Mouse (Mus musculus): ENCODE results near the gene Tk1. TPM values are rescaled to one million over a fixed set of nuclear protein-coding genes. Genes with fewer than 3 reads are reported as not detected.
A peak's percentile ranks its signal among the peaks of the same experiment; 100 is the strongest.

The Tk1 gene
- polyA plus RNA-seq, 1 experiment from 2014 or later, result 15.3 TPM

- Histone ChIP-seq H3K27me3 (replicated peaks) (peaks cover 21% of the 10 kb centered on the region), H3K4me1 (peaks cover 20% of the 10 kb centered on the region), H3K4me3 (no peak overlapping the region), H3K36me3 (replicated peaks) (no peaks in the 10 kb centered on the region), H3K27ac (no peak overlapping the region), H3K9ac (no peak overlapping the region), H3K4me2 (no peak overlapping the region), H3K9me3 (no peaks in the 10 kb centered on the region)
- ATAC-seq (replicated peaks), result no peak
- 90% methylated on average over 5 of the region's 5 CpGs for WGBS
These were observed 12.0 kb downstream of the Tk1 start for GRCm38 (mm10) chr11:117813867-117814266.

DNA sequence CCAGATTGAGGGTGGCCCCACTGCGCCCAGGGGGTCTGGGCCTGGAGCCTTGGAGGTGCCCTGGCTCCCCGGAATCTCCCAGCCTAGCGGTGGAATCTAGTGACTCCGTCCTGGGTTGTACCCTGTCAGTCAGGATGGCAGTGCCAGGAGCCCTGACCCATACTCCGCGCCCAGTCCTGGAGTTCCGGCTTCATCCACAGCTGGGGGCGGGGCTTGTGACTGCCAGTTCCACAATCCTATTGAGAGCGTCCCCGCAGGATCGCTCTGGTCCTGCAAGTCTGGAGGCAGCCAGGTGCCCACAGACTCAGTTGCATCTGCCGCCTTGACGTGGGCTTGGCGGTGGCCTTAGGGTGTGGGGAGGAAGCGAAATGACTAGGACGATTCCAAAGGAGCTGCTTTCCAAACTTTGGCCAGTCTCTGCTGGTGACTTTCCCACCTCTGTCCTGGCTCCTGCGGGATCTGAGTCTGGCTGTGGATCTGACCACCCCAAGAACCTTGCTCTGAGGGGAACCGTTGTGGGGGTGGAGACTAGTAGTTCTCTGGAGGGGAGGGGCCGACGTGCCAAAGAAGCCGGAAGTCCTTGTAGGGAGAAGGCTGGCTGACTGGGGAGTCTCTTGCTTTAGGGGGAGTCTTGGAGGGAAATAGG is 15.4 kb downstream of the Tk1 start:
- H3K36me3 ChIP-seq (replicated peaks), result no peaks in the 10 kb centered on the region
- peaks cover 21% of the 10 kb centered on the region for H3K27me3 ChIP-seq (replicated peaks)
- H3K4me3 ChIP-seq, result peak overlapping the region; percentile 54
- H3K9me3 ChIP-seq, result no peaks in the 10 kb centered on the region
- ATAC-seq (replicated peaks), result peak; percentile 78; the same call in 1 of the 2 replicates
- no peak overlapping the region for H3K27ac ChIP-seq
- peaks cover 20% of the 10 kb centered on the region for H3K4me1 ChIP-seq
- WGBS, result 2% methylated on average over 21 of the region's 21 CpGs
- H3K4me2 ChIP-seq, result peak overlapping the region; percentile 96
- H3K9ac ChIP-seq, result peak overlapping the region; percentile 50; the same call in 1 of the 2 replicates

GRCm38 (mm10) chr11:117809407-117810311 is 16.2 kb downstream of the Tk1 start, which contains the start of the genes Gm20708 and Syngr2:
Gm20708 (plus strand) TSS chr11:117809668.
Syngr2 (plus strand) TSS chr11:117809668.
- no peak within 1 kb of the TSS for H3K27ac ChIP-seq
- H3K9me3 ChIP-seq, result no peaks in the 10 kb centered on the region
- no peaks in the 10 kb centered on the region for H3K36me3 ChIP-seq (replicated peaks)
- peak within 1 kb of the TSS; percentile 54 for H3K4me3 ChIP-seq
- WGBS, result under 1% methylated on average over 60 of the region's 75 CpGs
- H3K9ac ChIP-seq, result peak within 1 kb of the TSS; percentile 50
- H3K27me3 ChIP-seq (replicated peaks), result peaks cover 21% of the 10 kb centered on the region
- ATAC-seq (replicated peaks), result peak; percentile 46; the same call in 1 of the 2 replicates
- H3K4me2 ChIP-seq, result peak within 1 kb of the TSS; percentile 96
- H3K4me1 ChIP-seq, result peaks cover 20% of the 10 kb centered on the region

DNA sequence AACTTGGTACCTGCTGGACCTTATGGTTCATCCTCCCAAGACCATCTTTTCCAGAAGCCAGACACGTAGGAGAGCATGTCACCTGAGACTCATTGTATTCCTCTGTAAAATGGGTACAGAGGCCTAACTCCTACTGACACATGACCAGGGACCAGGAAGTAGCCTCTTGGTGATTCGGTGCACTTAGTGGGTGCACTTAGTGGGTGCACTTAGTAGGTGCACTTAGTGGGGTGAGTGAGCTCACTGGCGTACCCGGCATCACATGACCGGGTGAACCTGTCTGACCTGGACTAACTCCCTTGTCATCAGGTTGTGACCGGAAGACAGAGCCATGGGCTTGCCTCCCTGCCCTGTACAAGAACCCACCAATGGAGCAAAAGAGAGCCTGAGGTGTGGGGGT is 19.1 kb downstream of the Tk1 start:
- H3K27ac ChIP-seq, result no peak overlapping the region
- H3K4me2 ChIP-seq, result no peak overlapping the region
- no peaks in the 10 kb centered on the region for H3K36me3 ChIP-seq (replicated peaks)
- no peaks in the 10 kb centered on the region for H3K9me3 ChIP-seq
- no peak for ATAC-seq (replicated peaks)
- no peak overlapping the region for H3K9ac ChIP-seq
- no peak overlapping the region for H3K4me3 ChIP-seq
- H3K4me1 ChIP-seq, result peaks cover 20% of the 10 kb centered on the region
- H3K27me3 ChIP-seq (replicated peaks), result peaks cover 21% of the 10 kb centered on the region
- WGBS, result 94% methylated on average over 6 of the region's 6 CpGs

DNA sequence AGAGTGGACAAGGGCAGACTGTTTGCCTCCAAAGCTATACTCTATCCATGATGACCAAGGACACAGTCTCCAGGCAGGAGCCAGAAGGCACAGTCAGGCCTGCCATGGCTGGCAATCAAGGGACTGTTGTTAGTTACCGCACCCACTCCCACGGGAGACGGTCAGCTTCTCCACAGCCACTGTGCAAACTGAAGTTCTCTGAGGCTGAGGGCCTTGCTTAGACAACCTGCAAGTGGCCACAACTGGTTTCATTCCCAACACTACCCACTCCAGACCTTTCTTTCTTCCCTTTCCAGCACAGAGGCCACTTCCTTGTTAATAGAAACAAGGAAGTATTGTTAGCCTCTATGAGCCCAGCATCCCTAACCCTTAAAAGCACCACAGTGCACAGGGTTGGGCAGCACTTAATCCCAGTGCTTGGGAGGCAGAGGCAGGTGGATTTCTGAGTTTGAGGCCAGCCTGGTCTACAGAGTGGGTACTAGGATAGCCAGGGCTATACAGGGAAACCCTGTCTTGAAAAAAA is 22.7 kb downstream of the Tk1 start:
- Histone ChIP-seq H3K27me3 (replicated peaks) (no peaks in the 10 kb centered on the region), H3K9me3 (no peaks in the 10 kb centered on the region), H3K9ac (no peak overlapping the region), H3K27ac (no peak overlapping the region), H3K4me3 (no peak overlapping the region), H3K4me2 (no peak overlapping the region), H3K4me1 (no peaks in the 10 kb centered on the region), H3K36me3 (replicated peaks) (no peaks in the 10 kb centered on the region)
- 92% methylated on average over 3 of the region's 3 CpGs for WGBS
- no peak for ATAC-seq (replicated peaks)

DNA sequence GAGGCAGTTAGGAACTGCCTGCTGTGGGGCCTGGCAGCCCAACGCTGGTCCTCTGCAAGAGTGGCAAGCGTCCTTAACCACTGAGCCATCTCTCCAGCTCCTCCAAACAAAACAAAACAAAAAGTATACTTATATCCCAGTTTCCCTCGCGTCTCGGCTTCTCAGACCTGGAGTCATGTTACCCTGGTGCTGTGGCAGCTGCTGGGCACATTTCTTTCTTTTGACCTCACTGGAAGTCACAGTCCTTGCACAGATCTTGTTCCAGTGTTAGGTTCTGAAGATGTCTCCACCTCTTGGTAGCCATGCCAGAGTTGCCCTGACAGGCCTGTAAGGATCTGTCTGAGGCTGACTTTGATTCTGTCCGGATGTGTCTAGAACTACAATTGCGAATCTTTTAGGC is 24.2 kb downstream of the Tk1 start:
- Histone ChIP-seq H3K4me3 (no peak overlapping the region), H3K9me3 (no peaks in the 10 kb centered on the region), H3K27ac (no peak overlapping the region), H3K4me1 (no peaks in the 10 kb centered on the region), H3K9ac (no peak overlapping the region), H3K27me3 (replicated peaks) (no peaks in the 10 kb centered on the region), H3K4me2 (no peak overlapping the region), H3K36me3 (replicated peaks) (no peaks in the 10 kb centered on the region)
- 82% methylated on average over 7 of the region's 7 CpGs for WGBS
- no peak for ATAC-seq (replicated peaks)

GRCm38 (mm10) chr11:117800038-117800437 is 25.9 kb downstream of the Tk1 start:
- Histone ChIP-seq H3K36me3 (replicated peaks) (no peaks in the 10 kb centered on the region), H3K27me3 (replicated peaks) (no peaks in the 10 kb centered on the region), H3K27ac (no peak overlapping the region), H3K4me3 (no peak overlapping the region), H3K9me3 (no peaks in the 10 kb centered on the region), H3K4me2 (no peak overlapping the region), H3K9ac (no peak overlapping the region), H3K4me1 (no peaks in the 10 kb centered on the region)
- ATAC-seq (replicated peaks), result no peak
- WGBS, result 88% methylated on average over 7 of the region's 7 CpGs

DNA sequence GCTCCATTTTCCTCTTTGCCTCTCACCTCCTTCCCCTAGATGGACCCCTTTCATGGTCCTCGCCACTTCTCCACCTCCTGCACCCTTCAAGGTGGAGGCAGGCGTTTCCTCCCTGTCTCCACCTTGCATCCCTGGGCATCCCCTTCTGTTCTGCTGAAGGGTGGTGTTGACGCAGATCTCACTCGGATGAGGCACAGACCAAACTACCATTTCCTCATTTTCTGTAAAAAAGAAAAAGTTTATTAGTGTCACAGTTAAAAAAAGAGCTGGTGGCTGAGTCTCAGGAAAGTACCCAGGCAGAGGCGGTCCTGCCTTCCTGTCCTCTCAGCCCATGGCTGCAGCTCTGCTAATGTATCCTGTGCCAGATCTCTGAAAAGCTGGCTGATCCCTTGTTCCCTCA is 26.7 kb downstream of the Tk1 start:
- H3K4me2 ChIP-seq, result no peak overlapping the region
- ATAC-seq (replicated peaks), result no peak
- no peaks in the 10 kb centered on the region for H3K27me3 ChIP-seq (replicated peaks)
- no peaks in the 10 kb centered on the region for H3K4me1 ChIP-seq
- 71% methylated on average over 5 of the region's 5 CpGs for WGBS
- H3K4me3 ChIP-seq, result no peak overlapping the region
- H3K9me3 ChIP-seq, result no peaks in the 10 kb centered on the region
- no peak overlapping the region for H3K9ac ChIP-seq
- no peaks in the 10 kb centered on the region for H3K36me3 ChIP-seq (replicated peaks)
- H3K27ac ChIP-seq, result no peak overlapping the region

DNA sequence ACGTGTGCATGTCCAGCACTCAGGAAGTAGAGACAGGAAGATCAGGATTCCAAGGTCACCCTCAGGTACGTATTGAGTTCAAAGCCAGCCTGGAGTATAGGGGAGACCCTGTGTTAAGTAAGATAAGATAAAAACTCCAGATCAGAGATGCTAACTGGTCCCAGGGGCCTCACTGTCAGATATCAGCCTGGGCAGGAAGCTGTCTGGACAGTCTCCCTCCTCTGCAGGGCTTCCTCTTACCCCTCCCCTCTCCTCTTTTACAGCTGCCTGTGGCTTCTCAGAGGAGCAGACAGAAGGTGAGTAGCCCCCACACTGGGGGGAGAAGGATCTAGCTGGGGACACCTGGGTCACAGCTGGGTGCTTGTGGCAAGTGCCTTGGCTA is 27.7 kb downstream of the Tk1 start:
- no peaks in the 10 kb centered on the region for H3K4me1 ChIP-seq
- no peak overlapping the region for H3K9ac ChIP-seq
- H3K4me3 ChIP-seq, result no peak overlapping the region
- H3K4me2 ChIP-seq, result no peak overlapping the region
- H3K27me3 ChIP-seq (replicated peaks), result no peaks in the 10 kb centered on the region
- no peaks in the 10 kb centered on the region for H3K36me3 ChIP-seq (replicated peaks)
- 45% methylated on average over 2 of the region's 2 CpGs for WGBS
- H3K27ac ChIP-seq, result no peak overlapping the region
- H3K9me3 ChIP-seq, result no peaks in the 10 kb centered on the region
- no peak for ATAC-seq (replicated peaks)

GRCm38 (mm10) chr11:117797511-117798159 is 28.3 kb downstream of the Tk1 start, which contains the start of gene 6030468B19Rik:
6030468B19Rik (plus strand) TSS chr11:117797660.
- no peak within 1 kb of the TSS for H3K4me3 ChIP-seq
- H3K27ac ChIP-seq, result no peak within 1 kb of the TSS
- H3K4me2 ChIP-seq, result no peak within 1 kb of the TSS
- no peak within 1 kb of the TSS for H3K9ac ChIP-seq
- no peak for ATAC-seq (replicated peaks)
- no peaks in the 10 kb centered on the region for H3K27me3 ChIP-seq (replicated peaks)
- H3K36me3 ChIP-seq (replicated peaks), result no peaks in the 10 kb centered on the region
- no peaks in the 10 kb centered on the region for H3K9me3 ChIP-seq
- WGBS, result 61% methylated on average over 9 of the region's 9 CpGs
- H3K4me1 ChIP-seq, result no peaks in the 10 kb centered on the region

DNA sequence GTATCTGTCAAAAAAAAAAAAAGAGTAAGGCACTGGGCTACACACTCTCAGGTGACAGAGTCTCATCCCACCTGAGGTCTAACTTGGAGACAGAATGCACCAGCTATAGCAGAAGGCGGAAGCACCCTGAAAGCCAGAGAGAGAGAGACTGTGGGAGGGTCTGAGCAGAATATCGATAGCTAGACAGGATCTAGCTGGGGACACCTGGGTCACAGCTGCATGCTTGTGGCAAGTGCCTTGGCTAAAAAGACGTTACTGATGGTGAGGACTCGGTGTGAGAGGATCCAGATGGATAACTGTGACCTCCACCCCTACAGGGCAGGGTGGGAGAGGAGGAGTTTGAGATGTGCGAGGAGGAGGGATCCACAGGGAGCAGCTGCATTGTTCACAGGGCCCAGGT is 28.9 kb downstream of the Tk1 start:
- ATAC-seq (replicated peaks), result no peak
- Histone ChIP-seq H3K4me1 (no peaks in the 10 kb centered on the region), H3K4me3 (no peak overlapping the region), H3K36me3 (replicated peaks) (no peaks in the 10 kb centered on the region), H3K4me2 (no peak overlapping the region), H3K9me3 (no peaks in the 10 kb centered on the region), H3K27me3 (replicated peaks) (peaks cover 5% of the 10 kb centered on the region; the same call in 1 of the 2 replicates), H3K9ac (no peak overlapping the region), H3K27ac (no peak overlapping the region)
- 47% methylated on average over 5 of the region's 5 CpGs for WGBS

- H3K4me3 ChIP-seq, result no peak overlapping the region
- no peaks in the 10 kb centered on the region for H3K36me3 ChIP-seq (replicated peaks)
- 57% methylated on average over 4 of the region's 4 CpGs for WGBS
- no peak overlapping the region for H3K4me2 ChIP-seq
- no peak overlapping the region for H3K9ac ChIP-seq
- peaks cover 19% of the 10 kb centered on the region for H3K27me3 ChIP-seq (replicated peaks)
- no peaks in the 10 kb centered on the region for H3K9me3 ChIP-seq
- H3K27ac ChIP-seq, result no peak overlapping the region
- H3K4me1 ChIP-seq, result no peaks in the 10 kb centered on the region
- ATAC-seq (replicated peaks), result no peak
These were observed 31.8 kb downstream of the Tk1 start for GRCm38 (mm10) chr11:117794035-117794551.

All from midbrain, embryonic 15.5 days (tissue).